Mouse (Mus musculus): Measurements from ENCODE around the gene Ptprs.

The Ptprs gene

DNA sequence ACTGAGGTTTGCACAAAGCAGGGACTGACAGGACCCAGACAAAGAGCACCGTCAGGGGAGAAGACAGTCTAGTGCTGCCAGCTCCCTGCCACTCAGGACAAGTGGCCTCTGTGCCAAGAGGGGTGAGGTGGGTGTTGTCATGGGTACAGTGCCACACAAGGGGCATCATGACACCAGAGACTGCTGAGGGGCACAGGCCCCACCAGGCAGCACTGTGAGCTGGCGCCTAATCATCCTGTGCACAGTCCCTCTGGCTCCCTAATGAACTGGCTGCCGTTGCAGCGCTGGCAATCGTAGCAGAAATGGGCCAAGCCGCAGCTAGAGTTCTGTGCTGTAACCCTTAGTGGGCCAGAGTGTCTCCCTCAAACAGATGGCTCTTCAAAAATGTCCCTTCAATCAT, 96.0 kb downstream of the Ptprs start:
- in situ Hi-C loops (cut with MboI, MseI) = no loop called here

DNA sequence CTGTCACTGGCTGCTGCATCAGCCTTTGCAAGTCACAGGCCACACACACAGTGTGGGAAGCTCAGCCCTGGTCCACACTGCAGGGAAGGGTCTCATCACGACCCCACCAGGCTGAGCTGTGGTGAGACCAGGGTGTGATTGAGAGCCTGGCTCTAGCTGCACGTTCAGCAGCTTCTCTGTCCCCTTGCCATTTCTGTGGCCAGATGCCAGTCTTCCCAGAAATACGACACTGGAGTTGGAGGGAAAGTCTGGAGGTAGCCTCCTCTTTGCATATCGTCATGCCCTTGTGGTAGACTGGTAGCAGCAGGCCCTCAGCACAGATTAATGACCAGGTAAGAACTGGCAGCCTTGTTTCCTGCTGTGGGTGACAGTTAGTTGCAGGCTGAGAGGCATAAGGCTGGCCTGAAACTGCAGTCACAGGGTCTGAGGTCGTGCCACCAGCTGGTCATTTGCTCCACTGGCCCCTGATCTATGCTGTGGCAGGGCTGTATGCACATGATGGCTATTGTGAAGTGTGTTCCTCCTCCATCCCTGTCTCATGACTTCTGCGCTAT, 96.9 kb downstream of the Ptprs start:
- in situ Hi-C loops (cut with MboI, MseI) = loop anchor here (10.0 kb wide), 1 partner anchor 275 kb away; no protein-coding TSS in a partner anchor

- in situ Hi-C loops (cut with MboI, MseI) = loop anchor here (10.0 kb wide), 1 partner anchor 280 kb away; no protein-coding TSS in a partner anchor
Measured at GRCm38 (mm10) chr17:56374851-56375250, 101.4 kb downstream of the Ptprs start.

GRCm38 (mm10) chr17:56373136-56374034, 102.9 kb downstream of the Ptprs start:
- in situ Hi-C loops (cut with MboI, MseI) = loop anchor here (10.0 kb wide), 1 partner anchor 281 kb away; no protein-coding TSS in a partner anchor

GRCm38 (mm10) chr17:56372109-56372508, 104.2 kb downstream of the Ptprs start:
- in situ Hi-C loops (cut with MboI, MseI) = loop anchor here (10.0 kb wide), 1 partner anchor 283 kb away; no protein-coding TSS in a partner anchor

DNA sequence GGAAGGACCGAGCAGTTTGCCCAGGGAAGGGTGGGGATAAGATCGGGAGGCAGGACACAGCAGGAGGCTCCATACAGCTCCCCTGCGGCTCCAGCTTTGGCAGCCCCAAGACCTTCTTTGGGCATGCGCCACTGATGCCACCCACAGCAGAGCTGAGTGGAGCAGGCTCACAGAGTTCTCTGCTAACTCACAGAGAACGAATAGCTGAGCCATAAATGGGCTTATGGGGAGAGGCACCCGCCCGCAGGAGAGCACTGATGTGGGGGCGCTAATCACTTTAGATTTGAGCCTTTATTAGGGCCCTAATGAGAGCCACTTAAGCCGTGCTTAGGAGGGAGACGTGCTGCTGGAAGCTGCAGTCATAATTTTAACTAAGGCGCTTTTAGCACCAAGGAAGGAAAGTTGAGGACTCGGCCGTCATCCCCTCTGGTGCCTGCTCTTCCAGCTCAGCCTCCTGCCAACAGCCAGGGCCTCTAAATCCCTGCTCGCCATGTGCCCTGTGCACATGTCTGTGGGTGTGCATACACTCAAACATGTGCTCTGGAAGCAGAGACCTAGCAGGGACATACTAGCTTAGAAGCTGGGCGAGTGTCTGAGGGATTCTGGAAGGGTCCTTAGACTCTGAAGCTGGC, 105.1 kb downstream of the Ptprs start:
- in situ Hi-C loops (cut with MboI, MseI) = loop anchor here (10.0 kb wide), 1 partner anchor 284 kb away; no protein-coding TSS in a partner anchor

DNA sequence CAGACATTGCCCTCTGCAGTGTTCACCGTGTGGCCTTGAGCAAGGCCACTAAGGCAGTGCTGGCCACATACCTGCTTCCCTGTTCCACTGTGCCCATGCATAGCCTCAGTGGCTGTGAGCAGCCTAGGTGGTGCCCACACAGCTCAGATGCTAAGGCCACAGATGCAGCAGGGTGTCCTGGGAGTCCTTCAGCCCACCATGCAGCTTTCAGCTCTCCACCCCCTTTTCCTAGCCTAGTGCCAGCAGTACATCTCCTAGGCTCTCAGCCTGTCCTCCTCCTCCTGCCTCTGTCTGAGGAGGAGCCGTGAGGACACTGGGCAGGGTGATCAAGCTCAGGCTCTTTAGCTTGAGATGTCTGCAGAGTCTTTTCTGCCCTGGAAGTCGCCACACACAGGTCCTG, 106.2 kb downstream of the Ptprs start:
- in situ Hi-C loops (cut with MboI, MseI) = loop anchor here (10.0 kb wide), 1 partner anchor 285 kb away; no protein-coding TSS in a partner anchor

DNA sequence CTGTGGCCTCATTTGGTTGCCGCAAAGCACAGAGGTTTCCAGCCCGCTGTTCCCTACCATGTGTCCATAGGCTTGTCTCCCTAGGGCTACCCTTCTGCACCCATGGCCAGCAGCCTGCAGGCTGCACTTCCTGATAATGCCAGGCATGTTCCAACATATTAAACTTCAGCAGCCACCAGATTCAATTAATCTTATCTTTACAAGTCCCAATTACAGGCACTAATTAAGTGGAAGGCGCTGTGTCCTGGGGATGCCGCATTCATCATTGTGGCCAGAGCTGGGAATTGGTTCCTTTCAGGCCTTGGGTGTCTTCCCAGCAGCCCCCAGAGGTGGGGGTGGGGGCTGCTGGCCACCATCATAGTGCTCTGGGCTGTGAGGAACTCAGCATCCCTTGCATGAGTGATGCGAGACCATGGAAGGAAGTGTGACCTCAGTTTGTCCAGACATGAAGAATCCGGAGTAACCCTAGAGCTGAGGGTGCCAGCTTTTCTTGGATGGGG, 107.9 kb downstream of the Ptprs start:
- in situ Hi-C loops (cut with MboI, MseI) = no loop called here

DNA sequence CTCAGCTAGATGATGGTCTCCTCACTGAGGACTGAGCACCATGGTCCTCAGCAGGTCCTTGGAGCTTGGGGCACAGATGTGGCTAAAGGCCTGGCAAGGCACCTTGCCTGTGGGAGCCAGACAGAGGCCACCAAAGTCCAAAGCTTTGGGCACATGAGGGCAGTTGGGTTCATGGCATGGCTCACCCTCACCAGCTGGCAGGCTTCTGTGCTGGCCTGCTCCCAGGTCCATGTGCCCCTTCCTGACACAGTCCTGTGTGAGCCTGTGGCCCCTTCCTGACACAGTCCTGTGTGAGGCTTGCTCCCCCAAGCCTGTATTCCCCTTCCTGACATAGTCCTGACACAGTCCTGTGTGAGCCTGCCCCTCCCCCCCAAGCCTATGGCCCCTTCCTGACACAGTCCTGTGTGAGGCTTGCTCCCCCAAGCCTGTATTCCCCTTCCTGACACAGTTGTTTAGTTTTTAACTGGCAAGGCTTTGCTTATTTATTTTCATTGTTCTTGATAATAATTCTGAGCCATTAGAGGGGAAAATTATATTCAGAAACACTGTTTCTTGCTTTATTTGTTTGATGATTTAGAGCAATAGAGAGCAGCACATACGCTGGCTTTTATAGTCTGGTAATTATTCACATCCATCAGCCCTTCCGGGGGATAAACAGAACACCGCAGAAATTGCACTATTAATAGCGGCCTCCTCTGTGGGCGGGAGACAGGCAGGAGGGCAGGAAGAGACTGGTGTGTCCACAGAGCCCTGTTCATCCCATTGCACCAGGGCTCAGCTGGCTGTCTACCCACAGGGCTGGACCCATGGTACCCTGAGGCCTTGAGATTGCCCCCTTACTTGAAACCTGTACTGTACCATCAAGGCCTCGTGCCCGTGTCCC, 110.3 kb downstream of the Ptprs start:
- in situ Hi-C loops (cut with MboI, MseI) = no loop called here
